Mouse (Mus musculus) midbrain, postnatal 0 days (tissue): ENCODE measurements around the gene Kcns1. TPM values are rescaled to one million over a fixed set of nuclear protein-coding genes. Genes with fewer than 3 reads are reported as not detected.

Experiments used
- ATAC-seq: fragments of 200-750 bp; cut with Nextera tagmentation; 2 replicates; pipeline ENCODE4 v1.8.0; 2017; ENCODE audit warnings: moderate number of reproducible peaks, mild to moderate bottlenecking, moderate TSS enrichment, moderate library complexity; ENCODE audit not compliant: low FRiP score
- DNase-seq: peaks from one replicate; pipeline ENCODE4 v3.0.0-alpha.2; 2015; ENCODE audit warnings: low spot score
- H3K27ac ChIP-seq: fragments of 300-500 bp; sonication (generic); 2 replicates; pipeline ENCODE4 v1.5.1; 2014; ENCODE audit warnings: low read depth, mild to moderate bottlenecking, low read length, mixed read lengths
- H3K27me3 ChIP-seq: fragments of 300-500 bp; sonication (generic); 2 replicates; pipeline ENCODE4 v1.6.1; 2014; ENCODE audit warnings: low read length, control low read depth, mixed read lengths; ENCODE audit not compliant: insufficient read depth
- H3K36me3 ChIP-seq: fragments of 300-500 bp; sonication (generic); 2 replicates; pipeline ENCODE4 v1.6.1; 2014; ENCODE audit warnings: low read length, control low read depth, mixed read lengths; ENCODE audit not compliant: insufficient read depth
- H3K4me1 ChIP-seq: fragments of 300-500 bp; sonication (generic); 2 replicates; pipeline ENCODE4 v1.6.1; 2014; ENCODE audit warnings: mild to moderate bottlenecking, control low read depth, antibody characterized with exemption, low read length, mixed read lengths; ENCODE audit not compliant: insufficient read depth
- H3K4me2 ChIP-seq: fragments of 300-500 bp; sonication (generic); 2 replicates; pipeline ENCODE4 v1.6.1; 2014; ENCODE audit warnings: low read depth, mild to moderate bottlenecking, low read length, mixed read lengths; ENCODE audit not compliant: poor library complexity, severe bottlenecking
- H3K4me3 ChIP-seq: fragments of 300-500 bp; sonication (generic); 2 replicates; pipeline ENCODE4 v1.5.1; 2014; ENCODE audit warnings: low read depth, mild to moderate bottlenecking, low read length, moderate library complexity
- H3K9ac ChIP-seq: fragments of 300-500 bp; sonication (generic); replicated peaks from 2 replicates; pipeline ENCODE4 v1.6.1; 2014; ENCODE audit warnings: mild to moderate bottlenecking, low read length, moderate library complexity, mixed read lengths; ENCODE audit not compliant: poor library complexity, severe bottlenecking
- H3K9me3 ChIP-seq: fragments of 300-500 bp; sonication (generic); 2 replicates; pipeline ENCODE4 v1.6.1; 2016; ENCODE audit warnings: low read length, control low read depth
- CTCF ChIP-seq: IDR thresholded peaks from 2 replicates; pipeline ENCODE4 v1.5.1; 2016; ENCODE audit warnings: antibody characterized with exemption, mild to moderate bottlenecking
- WGBS: fragments of 180-500 bp; shearing (Covaris S2); extraction: QIAGEN DNeasy Blood & Tissue Kit; methylation state at CpG from one replicate; pipeline ENCODE4 v1.1.7; 2014; 5-methylcytosine and 5-hydroxymethylcytosine counted together
- polyA plus RNA-seq: library from polyadenylated mRNA; unstranded; fragments of >200 nt; fragmentation: Nextera tagmentation; extraction: Ambion mirVana; gene quantifications from 2 replicates; pipeline ENCODE4 v1.2.1, GENCODE M21; 2015
- total RNA-seq: library from RNA; depleted of rRNA; stranded (reverse); fragments of >200 nt; gene quantifications from 2 replicates; pipeline ENCODE4 v1.2.3, GENCODE M21; 2014

Gene Kcns1
- total and polyA plus RNA-seq, 2 experiments from 2014 or later, result 3.8 to 10.1 TPM

DNA sequence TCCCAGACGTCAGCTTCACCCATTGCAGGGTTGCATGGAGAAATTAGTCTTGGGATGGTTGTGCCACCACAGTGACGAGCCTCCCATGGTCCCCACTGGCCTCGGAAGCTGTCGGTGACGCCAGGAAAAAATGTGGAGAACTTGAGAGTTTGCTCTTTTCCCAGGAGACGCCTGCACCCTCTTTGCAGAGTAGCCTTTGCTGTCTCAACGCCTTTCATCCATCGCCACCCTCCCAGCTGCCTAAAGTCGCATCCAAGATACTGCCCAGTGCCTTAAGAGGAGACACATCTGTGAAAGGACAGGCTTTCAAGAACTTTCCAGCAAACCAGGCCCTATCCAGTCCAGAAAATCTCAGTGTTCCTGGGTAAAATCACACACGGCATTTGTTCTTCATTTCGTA, 18.6 kb downstream of the Kcns1 start:
- Histone ChIP-seq H3K27me3 (no peaks in the 10 kb centered on the region), H3K27ac (no peak overlapping the region), H3K9me3 (no peaks in the 10 kb centered on the region), H3K9ac (no peak overlapping the region), H3K4me3 (no peak overlapping the region), H3K4me1 (no peaks in the 10 kb centered on the region), H3K4me2 (no peak overlapping the region), H3K36me3 (peaks cover 19% of the 10 kb centered on the region)
- DNase-seq, result no peak
- no peak for ATAC-seq
- WGBS, result 99% methylated on average over 11 of the region's 11 CpGs
- no peak for TF ChIP-seq CTCF

DNA sequence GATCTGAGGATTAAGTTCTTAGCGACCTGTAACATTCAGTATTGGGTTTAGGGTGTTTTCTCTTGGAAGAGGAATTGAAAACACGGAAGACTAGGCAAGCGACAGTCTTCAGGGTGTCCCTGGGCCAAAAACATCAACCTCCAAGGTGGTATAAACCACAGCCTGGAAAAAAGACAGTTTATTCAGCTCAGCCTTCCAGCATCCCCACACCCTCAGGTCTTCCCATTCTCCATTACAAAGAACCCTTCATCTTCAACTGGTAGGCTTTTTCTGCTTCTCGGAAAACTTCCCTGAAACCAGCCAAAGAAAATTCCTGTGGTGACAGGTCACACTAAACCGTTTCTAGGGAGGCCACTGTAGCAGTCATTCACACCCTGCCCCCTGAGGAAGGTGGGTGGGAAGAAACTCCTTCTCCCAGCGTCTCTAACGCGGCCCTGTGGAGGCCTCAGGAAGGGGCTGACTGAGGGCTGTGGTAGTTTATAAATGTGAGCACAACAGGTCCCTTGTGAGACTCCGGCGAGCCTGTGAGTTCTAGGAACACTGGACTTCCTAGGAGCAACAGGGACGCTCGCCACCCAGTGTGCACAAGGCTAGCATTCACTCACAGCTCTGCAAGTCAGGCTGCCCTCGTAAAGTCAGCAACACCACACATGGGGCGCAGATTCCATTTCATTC, 20.7 kb downstream of the Kcns1 start:
- no peaks in the 10 kb centered on the region for H3K27me3 ChIP-seq
- H3K4me3 ChIP-seq, result no peak overlapping the region
- ATAC-seq (no peak), DNase-seq (peak; percentile 44)
- no peak overlapping the region for H3K27ac ChIP-seq
- no peaks in the 10 kb centered on the region for H3K4me1 ChIP-seq
- no peak overlapping the region for H3K4me2 ChIP-seq
- TF ChIP-seq CTCF, result no peak
- no peak overlapping the region for H3K9ac ChIP-seq
- H3K9me3 ChIP-seq, result no peaks in the 10 kb centered on the region
- peaks cover 19% of the 10 kb centered on the region for H3K36me3 ChIP-seq
- WGBS, result 43% methylated on average over 14 of the region's 14 CpGs

DNA sequence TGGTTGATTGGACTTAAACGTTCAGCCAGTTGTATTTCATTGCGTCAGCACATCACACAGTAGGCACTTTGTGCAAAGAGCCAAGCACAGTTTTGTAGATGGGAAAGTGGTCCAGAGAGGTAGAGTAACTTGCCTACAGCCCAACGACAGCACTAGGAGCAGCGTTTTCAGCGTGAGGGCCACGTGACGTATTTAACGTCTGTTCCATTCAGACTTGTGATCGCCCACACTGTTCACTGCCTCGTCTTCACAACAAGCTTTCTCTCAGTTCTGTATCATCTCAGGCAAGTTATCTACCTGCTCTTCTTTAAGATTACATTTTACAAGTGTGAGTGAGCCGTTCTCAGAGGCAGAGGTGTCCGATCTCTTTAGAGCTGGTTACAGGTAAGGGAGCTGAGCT, 24.4 kb downstream of the Kcns1 start:
- Histone ChIP-seq H3K27ac (no peak overlapping the region), H3K9me3 (no peaks in the 10 kb centered on the region), H3K4me2 (no peak overlapping the region), H3K27me3 (no peaks in the 10 kb centered on the region), H3K4me1 (no peaks in the 10 kb centered on the region), H3K9ac (no peak overlapping the region), H3K36me3 (peaks cover under 1% of the 10 kb centered on the region; the same call in 1 of the 2 replicates), H3K4me3 (no peak overlapping the region)
- no peak for ATAC-seq
- no peak for TF ChIP-seq CTCF
- WGBS, result 96% methylated on average over 12 of the region's 12 CpGs
- no peak for DNase-seq

GRCm38 (mm10) chr2:164144541-164144940, 26.4 kb downstream of the Kcns1 start:
- no peak overlapping the region for H3K27ac ChIP-seq
- no peak overlapping the region for H3K4me2 ChIP-seq
- no peaks in the 10 kb centered on the region for H3K9me3 ChIP-seq
- H3K4me3 ChIP-seq, result no peak overlapping the region
- no peaks in the 10 kb centered on the region for H3K4me1 ChIP-seq
- ATAC-seq (no peak), DNase-seq (no peak)
- no peaks in the 10 kb centered on the region for H3K36me3 ChIP-seq
- 82% methylated on average over 10 of the region's 10 CpGs for WGBS
- H3K27me3 ChIP-seq, result no peaks in the 10 kb centered on the region
- no peak for TF ChIP-seq CTCF
- no peak overlapping the region for H3K9ac ChIP-seq

DNA sequence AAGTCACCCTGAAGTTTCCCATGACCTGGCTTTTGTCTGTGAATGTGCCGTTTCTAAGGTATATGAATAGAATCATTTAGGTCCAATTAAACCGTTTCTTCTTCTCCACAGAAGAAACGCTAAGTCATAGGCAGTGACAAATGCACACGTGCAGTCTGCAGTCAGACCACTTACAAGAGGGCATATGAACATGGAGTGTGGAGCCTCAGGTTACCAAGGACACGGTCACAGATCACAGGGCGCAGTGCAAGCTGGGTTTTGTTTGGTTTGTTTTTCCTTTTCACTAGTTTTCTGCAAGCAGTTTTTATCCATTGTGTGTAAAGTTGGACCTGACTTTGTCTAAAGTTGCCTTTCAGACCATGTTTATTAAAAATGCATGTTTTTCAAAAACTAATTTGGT, 26.9 kb downstream of the Kcns1 start:
- Histone ChIP-seq H3K4me2 (no peak overlapping the region), H3K9me3 (no peaks in the 10 kb centered on the region), H3K36me3 (no peaks in the 10 kb centered on the region), H3K4me3 (no peak overlapping the region), H3K27me3 (no peaks in the 10 kb centered on the region), H3K27ac (no peak overlapping the region), H3K4me1 (no peaks in the 10 kb centered on the region), H3K9ac (no peak overlapping the region)
- ATAC-seq (no peak), DNase-seq (no peak)
- 47% methylated on average over 6 of the region's 6 CpGs for WGBS
- no peak for TF ChIP-seq CTCF

- H3K27me3 ChIP-seq, result no peaks in the 10 kb centered on the region
- peak; percentile 31 for DNase-seq
- H3K4me2 ChIP-seq, result no peak overlapping the region
- TF ChIP-seq CTCF, result no peak
- WGBS, result 59% methylated on average over 10 of the region's 10 CpGs
- 0 out of 2 replicates have a peak overlapping the region, but pooled peaks have one; percentile 0 for H3K27ac ChIP-seq
- peaks cover 6% of the 10 kb centered on the region; the same call in 1 of the 2 replicates for H3K4me1 ChIP-seq
- H3K36me3 ChIP-seq, result no peaks in the 10 kb centered on the region
- no peaks in the 10 kb centered on the region for H3K9me3 ChIP-seq
- ATAC-seq, result no peak
- no peak overlapping the region for H3K9ac ChIP-seq
- H3K4me3 ChIP-seq, result no peak overlapping the region
Observed at GRCm38 (mm10) chr2:164142021-164142420, 28.9 kb downstream of the Kcns1 start.
